Mouse (Mus musculus) layer of hippocampus, adult 8-10 months (tissue): Measurements from ENCODE around the gene Il13ra2. TPM values are rescaled to one million over a fixed set of nuclear protein-coding genes. Genes with fewer than 3 reads are reported as not detected.
"Not testable (repeated sequence)": the region's sequence is repeated elsewhere in the genome, so short reads cannot be mapped to it uniquely, and the experiment has no call there.

Experiments used
- DNase-seq, 2 experiments: peaks; one replicate each; pipeline ENCODE4 v3.0.0; 2022; ENCODE audit warnings: low spot score in 2 of 2
- total RNA-seq, 4 experiments: library from RNA; stranded (reverse); gene quantifications; 2 replicates each; pipeline ENCODE4 v1.2.4; 2022

Il13ra2 gene
- 1 to 10 TPM in 2 of 4 experiments, under 1 TPM in 2; 0.26 to 1.9 (median 1.0) TPM for total RNA-seq

GRCm38 (mm10) chrX:147429129-147429528 is at the start of gene Il13ra2:
TSS of gene Il13ra2 (minus strand) at chrX:147429192.
- DNase-seq: no peak

DNA sequence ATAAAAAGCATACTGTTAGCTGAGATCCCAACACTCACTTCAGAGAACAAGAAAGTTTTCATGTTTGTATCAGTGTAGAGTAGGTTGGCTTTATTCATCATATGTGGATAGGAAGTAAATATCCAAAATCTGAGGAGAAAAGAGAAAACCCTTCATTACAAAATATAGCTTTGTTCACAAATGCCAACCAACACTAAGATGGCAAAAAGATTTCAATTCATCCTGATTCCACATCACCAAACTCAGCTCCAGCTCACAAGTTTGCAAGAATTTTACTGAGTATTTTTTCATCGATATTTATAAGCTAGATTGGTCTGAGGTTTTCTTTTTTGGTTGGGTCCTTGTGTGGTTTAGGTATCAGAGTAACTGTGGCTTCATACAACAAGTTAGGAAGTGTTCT is 24.6 kb upstream of the Il13ra2 start, which contains the start of gene Vmn1r239-ps:
Vmn1r239-ps (minus strand) TSS at position 101 of the 400 bp plus-strand sequence.
- not testable (repeated sequence) for DNase-seq

DNA sequence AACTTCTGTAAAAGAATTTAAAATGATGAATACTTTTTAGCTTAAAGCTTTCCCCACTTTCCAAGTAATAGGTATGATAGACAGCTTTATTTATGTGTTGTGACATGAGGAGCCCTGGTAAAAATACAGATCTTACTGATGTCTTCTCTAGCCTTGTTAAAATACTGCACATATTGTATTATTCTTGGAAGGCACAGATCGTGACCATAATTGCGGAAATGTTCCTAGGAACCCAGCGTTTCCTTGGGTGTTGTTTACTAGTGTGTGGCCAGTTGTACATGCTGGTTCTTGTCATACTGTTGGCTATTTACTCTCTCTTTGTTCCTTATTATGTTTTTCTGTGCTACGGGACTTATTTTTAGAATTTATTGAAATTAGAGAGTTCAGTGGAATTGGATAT is 14.4 kb upstream of the Il13ra2 start:
- no peak for DNase-seq

- no peak for DNase-seq
Measured at GRCm38 (mm10) chrX:147435400-147435799, 6.4 kb upstream of the Il13ra2 start.

- no peak for DNase-seq
Measured at GRCm38 (mm10) chrX:147429753-147430152, 761 bp upstream of the Il13ra2 start.

DNA sequence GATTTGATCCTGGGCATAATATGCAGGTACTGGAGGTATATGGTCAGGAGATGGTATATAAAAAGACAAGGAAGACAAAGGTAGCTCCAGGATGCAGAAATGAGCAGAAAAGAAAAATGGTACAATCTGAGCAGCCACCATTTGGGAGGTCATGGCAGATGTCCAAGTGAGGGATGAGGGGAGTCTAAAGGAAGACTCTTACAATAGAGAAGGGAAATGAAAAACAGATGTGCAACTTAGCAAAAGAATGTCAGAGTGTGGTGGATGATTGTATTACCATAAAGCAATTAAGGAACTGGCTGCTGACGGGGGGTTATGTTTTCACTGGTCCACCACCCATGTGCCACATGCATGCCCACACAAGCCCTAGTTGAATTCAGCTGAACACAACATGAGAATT is 35.5 kb downstream of the Il13ra2 start:
- no peak for DNase-seq

DNA sequence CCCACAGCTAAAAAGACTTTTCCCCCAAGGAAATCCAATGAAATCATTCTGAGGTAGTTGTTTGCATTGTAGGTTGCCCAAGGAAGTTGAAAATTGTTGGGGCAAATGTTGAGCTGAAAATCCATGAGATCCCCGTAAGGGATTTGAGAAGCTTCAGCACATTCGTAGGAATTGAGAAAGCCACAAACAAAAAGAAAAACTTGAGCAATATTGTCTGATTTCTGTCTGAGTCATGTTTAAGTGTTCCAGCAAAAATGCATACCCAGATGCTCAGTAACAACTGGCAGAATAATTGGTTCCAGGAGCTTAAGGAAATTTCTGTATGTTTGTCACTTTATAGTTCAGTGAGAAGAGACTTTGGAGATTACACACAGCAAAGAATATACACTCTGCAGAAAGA is 79.8 kb downstream of the Il13ra2 start:
- no peak for DNase-seq

Other genes with a start within 250 kb of the Il13ra2 start
- gene Vmn1r239-ps, start 24.5 kb upstream of the Il13ra2 start, total RNA-seq: not detected
- gene Lrch2, start 124.9 kb upstream of the Il13ra2 start, total RNA-seq: 10 to 100 TPM; 22.2 to 27.5 (median 24.1) TPM